Comparison of ENCODE assay signal across 8 mouse cellular contexts in the genomic region with DNA sequence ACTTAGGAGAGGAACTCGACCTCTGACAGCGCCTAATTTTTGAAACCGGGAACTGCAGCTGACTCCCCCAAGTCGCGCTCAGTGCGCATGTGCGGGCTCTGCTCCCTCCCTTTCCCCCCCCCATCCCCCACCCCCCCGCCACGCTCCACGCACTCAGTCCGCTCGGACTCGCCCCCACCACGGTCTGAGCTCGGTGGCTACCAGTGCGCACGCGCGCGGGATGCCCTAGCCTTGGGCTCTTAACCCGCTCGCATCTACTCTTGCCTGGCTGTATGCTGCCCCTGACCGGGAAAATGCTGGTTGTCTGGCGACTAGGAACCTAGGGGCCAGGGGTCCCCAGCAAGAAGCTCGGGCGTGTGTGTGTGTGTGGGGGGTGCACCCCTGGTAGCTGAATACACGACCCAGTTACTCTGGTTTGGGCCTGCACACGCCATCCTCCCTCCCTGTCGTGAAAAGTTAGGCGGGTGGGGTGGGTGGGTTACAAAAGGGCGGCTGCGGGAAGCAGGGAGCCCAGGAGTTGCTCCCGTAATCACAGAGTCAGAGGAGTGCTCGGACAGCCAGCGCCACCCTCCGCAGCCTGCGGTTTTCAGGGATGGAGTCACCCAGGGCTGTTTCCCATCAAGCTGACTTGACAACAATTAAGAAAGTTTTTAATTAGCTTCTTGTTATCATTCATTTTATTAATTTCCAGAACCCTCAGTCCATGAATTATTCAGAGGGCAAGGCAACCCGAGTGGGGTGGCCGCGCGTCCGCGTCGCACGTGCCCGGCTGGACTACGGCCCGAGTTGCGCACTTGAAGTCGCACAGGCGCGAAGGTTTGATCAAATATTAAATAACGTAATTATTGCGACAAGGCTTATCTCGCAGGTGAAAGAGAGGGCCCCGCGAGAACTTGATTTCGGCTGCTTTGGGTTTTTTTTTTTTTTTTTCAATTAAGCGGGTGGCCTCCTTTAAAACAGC. TPM values are rescaled to one million over a fixed set of nuclear protein-coding genes. Genes with fewer than 3 reads are reported as not detected.
A peak's percentile ranks its signal among the peaks of the same experiment; 100 is the strongest.
DNase-seq lines count a peak whose midpoint lies in the region; ATAC-seq and TF ChIP-seq lines count a peak whose summit lies in the region.

No protein-coding gene starts in this region.

- 0 out of 2 replicates have a peak, but pooled peaks have one; percentile 2 for TF ChIP-seq CTCF in hindbrain, postnatal 0 days (IDR thresholded peaks at IDR 0.05; ENCODE audit: low read depth)

- ATAC-seq in kidney, embryonic 15.5 days (replicated peaks; ENCODE audit: low FRiP score), result peak; percentile 90
- peak; percentile 86 for ATAC-seq in hindbrain, postnatal 0 days
- peak; percentile 90 for ATAC-seq in neural tube, embryonic 13.5 days (ENCODE audit: low read depth)

- no peak overlapping the region for H3K9ac ChIP-seq in kidney, embryonic 15.5 days
- H3K9ac ChIP-seq in hindbrain, postnatal 0 days (replicated peaks; ENCODE audit: low read length), result no peak overlapping the region
- H3K9ac ChIP-seq in neural tube, embryonic 13.5 days, result peak overlapping the region; percentile 56; the same call in 1 of the 2 replicates

- peak overlapping the region; percentile 27 for H3K4me3 ChIP-seq in kidney, embryonic 15.5 days (replicated peaks)
- 0 out of 2 replicates have a peak overlapping the region, but pooled peaks have one; percentile 18 for H3K4me3 ChIP-seq in hindbrain, postnatal 0 days (ENCODE audit: low read length)
- H3K4me3 ChIP-seq in neural tube, embryonic 13.5 days, result peak overlapping the region; percentile 31

- no peaks in the 10 kb centered on the region for H3K9me3 ChIP-seq in kidney, embryonic 15.5 days (replicated peaks)
- H3K9me3 ChIP-seq in hindbrain, postnatal 0 days (ENCODE audit: low read length), result no peaks in the 10 kb centered on the region
- H3K9me3 ChIP-seq in neural tube, embryonic 13.5 days, result no peaks in the 10 kb centered on the region

- peaks cover 12% of the 10 kb centered on the region for H3K4me1 ChIP-seq in kidney, embryonic 15.5 days
- peaks cover under 1% of the 10 kb centered on the region; the same call in 1 of the 2 replicates for H3K4me1 ChIP-seq in hindbrain, postnatal 0 days (ENCODE audit: insufficient read depth, low read length)
- H3K4me1 ChIP-seq in neural tube, embryonic 13.5 days (replicated peaks), result peaks cover 29% of the 10 kb centered on the region

- H3K27ac ChIP-seq in kidney, embryonic 15.5 days, result no peak overlapping the region
- H3K27ac ChIP-seq in hindbrain, postnatal 0 days, result no peak overlapping the region
- H3K27ac ChIP-seq in neural tube, embryonic 13.5 days (replicated peaks), result peak overlapping the region; percentile 78

- DNase-seq in kidney, postnatal 36 days, result no peak
- peak; percentile 88 for DNase-seq in embryo, embryonic 9.5 days (ENCODE audit: extremely low spot score)
- peak; percentile 72 for DNase-seq in hindbrain, postnatal 0 days (ENCODE audit: low spot score)
- DNase-seq in adrenal gland, adult 2 months, result no peak
- DNase-seq in left cerebral cortex, adult 18-20 months (ENCODE audit: low spot score in 2 of 2), result no peak
- DNase-seq in layer of hippocampus, postnatal 25 days (ENCODE audit: extremely low spot score in 1 of 2, low spot score in 1 of 2), result no peak

- 1% methylated on average over 58 of the region's 59 CpGs for WGBS in kidney, embryonic 15.5 days
- under 1% methylated on average over 56 of the region's 59 CpGs for WGBS in hindbrain, postnatal 0 days
- under 1% methylated on average over 59 of the region's 59 CpGs for WGBS in neural tube, embryonic 13.5 days

- peak overlapping the region; percentile 48 for H3K4me2 ChIP-seq in kidney, embryonic 15.5 days
- peak overlapping the region; percentile 38 for H3K4me2 ChIP-seq in hindbrain, postnatal 0 days (ENCODE audit: low read depth, low read length)
- H3K4me2 ChIP-seq in neural tube, embryonic 13.5 days, result peak overlapping the region; percentile 55

- H3K36me3 ChIP-seq in kidney, embryonic 15.5 days, result no peaks in the 10 kb centered on the region
- H3K36me3 ChIP-seq in hindbrain, postnatal 0 days (ENCODE audit: insufficient read depth, low read length), result no peaks in the 10 kb centered on the region
- no peaks in the 10 kb centered on the region for H3K36me3 ChIP-seq in neural tube, embryonic 13.5 days

- H3K27me3 ChIP-seq in kidney, embryonic 15.5 days, result peaks cover 85% of the 10 kb centered on the region
- peaks cover 65% of the 10 kb centered on the region for H3K27me3 ChIP-seq in hindbrain, postnatal 0 days (ENCODE audit: insufficient read depth, low read length)
- peaks cover 79% of the 10 kb centered on the region for H3K27me3 ChIP-seq in neural tube, embryonic 13.5 days

RNA-seq across cellular contexts. Expression of a gene that starts 7.2 kb away (rescaled TPM):
- 0.06 and 0.27 TPM in 2 replicates for polyA plus RNA-seq in kidney, embryonic 15.5 days (2015; fragmentation: Nextera tagmentation; extraction: Ambion mirVana)
- 7.7 and 8.0 TPM in 2 replicates for total RNA-seq in hindbrain, postnatal 0 days (2014; rRNA removed)
- 19.0 and 21.8 TPM in 2 replicates for polyA plus RNA-seq in hindbrain, postnatal 0 days (2015; fragmentation: Nextera tagmentation; extraction: Ambion mirVana)
- 154 and 159 TPM in 2 replicates for polyA plus RNA-seq in neural tube, embryonic 13.5 days (2015; fragmentation: Nextera tagmentation; extraction: Ambion mirVana)
- under 1 TPM; 0.10 to 0.23 TPM for total RNA-seq in adrenal gland, adult 2 months (2021)
- 0.16 and 0.37 TPM in 2 replicates for polyA plus RNA-seq in adrenal gland, adult 2 months (2012; rRNA removed)
- not detected for total RNA-seq in left cerebral cortex, adult 18-20 months (2021)
- total RNA-seq in layer of hippocampus, postnatal 25 days (2021), result under 1 TPM in 1 of 2 experiments, not detected in 1; 0.07 TPM

Comparison
In these comparisons a context has a peak if more than half of its experiments do, and no peak if none do; other contexts are left out.
1. DNase-seq: peak in embryo, embryonic 9.5 days (single experiment) and hindbrain, postnatal 0 days (single experiment); none in kidney, postnatal 36 days (0 of 2), adrenal gland, adult 2 months (single experiment), left cerebral cortex, adult 18-20 months (0 of 2) and layer of hippocampus, postnatal 25 days (0 of 2).
2. Peak in every context shown above with its lines, with median percentiles within 50 percentile points of each other: ATAC-seq, H3K4me2 ChIP-seq and H3K4me3 ChIP-seq.